8 mouse cellular contexts compared by ENCODE assay signal in genomic region chr17:24170125-24170524, GRCm38 (mm10). TPM values are rescaled to one million over a fixed set of nuclear protein-coding genes. Genes with fewer than 3 reads are reported as not detected.
DNase-seq lines count a peak whose midpoint lies in the region; ATAC-seq and TF ChIP-seq lines count a peak whose summit lies in the region.

No protein-coding gene starts in this region.

- peak overlapping the region; percentile 94; the same call in 1 of the 2 replicates for H3K9ac ChIP-seq in lung, postnatal 0 days (replicated peaks; ENCODE audit: low read depth)
- peak overlapping the region; percentile 90 for H3K9ac ChIP-seq in forebrain, embryonic 11.5 days (ENCODE audit: low read length)
- peak overlapping the region; percentile 90 for H3K9ac ChIP-seq in limb, embryonic 13.5 days

- TF ChIP-seq CTCF in lung, postnatal 0 days (IDR thresholded peaks at IDR 0.05) = no peak
- TF ChIP-seq CTCF in small intestine, adult 2 months (IDR thresholded peaks at IDR 0.05; ENCODE audit: extremely low read depth, insufficient read length, insufficient replicate concordance, low read depth, low read length) = no peak

- no peak for TF ChIP-seq EP300 in lung, postnatal 0 days (IDR thresholded peaks at IDR 0.05)

- no peaks in the 10 kb centered on the region for H3K27me3 ChIP-seq in lung, postnatal 0 days (replicated peaks; ENCODE audit: insufficient read depth, low read length)
- H3K27me3 ChIP-seq in forebrain, embryonic 11.5 days (ENCODE audit: control insufficient read depth, insufficient read depth, low read length) = no peaks in the 10 kb centered on the region
- no peaks in the 10 kb centered on the region for H3K27me3 ChIP-seq in limb, embryonic 13.5 days
- H3K27me3 ChIP-seq in small intestine, adult 2 months (ENCODE audit: control insufficient read depth, insufficient read depth, low read length) = no peaks in the 10 kb centered on the region

- peak overlapping the region; percentile 89 for H3K4me2 ChIP-seq in lung, postnatal 0 days (replicated peaks; ENCODE audit: low read depth, low read length)
- peak overlapping the region; percentile 87 for H3K4me2 ChIP-seq in forebrain, embryonic 11.5 days (ENCODE audit: low read depth, low read length, severe bottlenecking)
- H3K4me2 ChIP-seq in limb, embryonic 13.5 days (replicated peaks) = peak overlapping the region; percentile 94

- intact Hi-C loops in gastrocnemius, postnatal 36 days (cut with DNase I) = loop anchor here (5.0 kb wide), 4 partner anchors 72 to 217 kb away; partner anchors contain the start of genes Abca17 and Abca3

- ATAC-seq in lung, postnatal 0 days = no peak
- no peak for ATAC-seq in forebrain, embryonic 11.5 days (replicated peaks; ENCODE audit: low FRiP score)
- ATAC-seq in limb, embryonic 13.5 days (ENCODE audit: low FRiP score, low read depth) = no peak

- H3K36me3 ChIP-seq in lung, postnatal 0 days (ENCODE audit: insufficient read depth, low read length) = no peaks in the 10 kb centered on the region
- H3K36me3 ChIP-seq in forebrain, embryonic 11.5 days (ENCODE audit: control insufficient read depth, insufficient read depth, low read length) = no peaks in the 10 kb centered on the region; the same call in 1 of the 2 replicates
- peaks cover 23% of the 10 kb centered on the region for H3K36me3 ChIP-seq in limb, embryonic 13.5 days
- H3K36me3 ChIP-seq in small intestine, adult 2 months (ENCODE audit: control insufficient read depth, insufficient read depth, low read length) = peaks cover 13% of the 10 kb centered on the region

- peak overlapping the region; percentile 68; the same call in 1 of the 2 replicates for H3K4me3 ChIP-seq in lung, postnatal 0 days (ENCODE audit: low read depth, low read length)
- peak overlapping the region; percentile 93 for H3K4me3 ChIP-seq in forebrain, embryonic 11.5 days (ENCODE audit: low read depth, low read length)
- H3K4me3 ChIP-seq in limb, embryonic 13.5 days = peak overlapping the region; percentile 93
- H3K4me3 ChIP-seq in small intestine, adult 2 months (ENCODE audit: low read depth, low read length) = peak overlapping the region; percentile 86; the same call in 1 of the 2 replicates

- H3K27ac ChIP-seq in lung, postnatal 0 days (ENCODE audit: low read length) = peak overlapping the region; percentile 97
- no peak overlapping the region; the same call in 1 of the 2 replicates for H3K27ac ChIP-seq in forebrain, embryonic 11.5 days (ENCODE audit: low read depth, low read length)
- H3K27ac ChIP-seq in limb, embryonic 13.5 days = peak overlapping the region; percentile 91; the same call in 1 of the 2 replicates
- no peak overlapping the region for H3K27ac ChIP-seq in small intestine, adult 2 months (ENCODE audit: insufficient read depth, low read depth, low read length)

- H3K4me1 ChIP-seq in lung, postnatal 0 days (ENCODE audit: insufficient read depth, low read depth, low read length) = peaks cover 6% of the 10 kb centered on the region; the same call in 1 of the 2 replicates
- H3K4me1 ChIP-seq in forebrain, embryonic 11.5 days (replicated peaks; ENCODE audit: control insufficient read depth, insufficient read depth, low read length) = peaks cover 8% of the 10 kb centered on the region; the same call in 1 of the 2 replicates
- peaks cover 31% of the 10 kb centered on the region for H3K4me1 ChIP-seq in limb, embryonic 13.5 days
- H3K4me1 ChIP-seq in small intestine, adult 2 months (ENCODE audit: control insufficient read depth, insufficient read depth, insufficient read length, low read length) = peaks cover 11% of the 10 kb centered on the region

- H3K9me3 ChIP-seq in lung, postnatal 0 days (ENCODE audit: low read length) = no peaks in the 10 kb centered on the region
- H3K9me3 ChIP-seq in forebrain, embryonic 11.5 days (ENCODE audit: control insufficient read depth, low read length) = no peaks in the 10 kb centered on the region
- no peaks in the 10 kb centered on the region for H3K9me3 ChIP-seq in limb, embryonic 13.5 days

- 43% methylated on average over 3 of the region's 3 CpGs for WGBS in lung, postnatal 0 days
- 66% methylated on average over 3 of the region's 3 CpGs for WGBS in forebrain, embryonic 11.5 days
- WGBS in limb, embryonic 13.5 days = 70% methylated on average over 3 of the region's 3 CpGs
- 57% methylated on average over 3 of the region's 3 CpGs for WGBS in small intestine, adult 2 months

- no peak for TF ChIP-seq POLR2A in small intestine, adult 2 months (IDR thresholded peaks at IDR 0.05; ENCODE audit: low read depth, low read length)

- DNase-seq in lung, postnatal 0 days (ENCODE audit: low spot score) = no peak
- no peak for DNase-seq in lung, postnatal 36 days
- DNase-seq in forebrain, embryonic 11.5 days (ENCODE audit: low spot score) = no peak
- no peak for DNase-seq in gastrocnemius, adult 18-20 months (ENCODE audit: low spot score)
- DNase-seq in thymus, postnatal 10 days (ENCODE audit: low spot score in 2 of 2) = no peak
- no peak for DNase-seq in gastrocnemius, postnatal 36 days

RNA-seq across cellular contexts. Expression of gene Atp6v0c, which starts 0.6 kb away (rescaled TPM):
- polyA plus RNA-seq in lung, postnatal 0 days (2015; fragmentation: Nextera tagmentation; extraction: Ambion mirVana) = 566 and 620 TPM in 2 replicates
- 394 and 453 TPM in 2 replicates for polyA plus RNA-seq in forebrain, embryonic 11.5 days (2014; fragmentation: Nextera tagmentation; extraction: Ambion mirVana)
- 446 and 468 TPM in 2 replicates for polyA plus RNA-seq in limb, embryonic 13.5 days (2015; fragmentation: Nextera tagmentation; extraction: Ambion mirVana)
- polyA plus RNA-seq in small intestine, adult 2 months (2012; rRNA removed) = 549 and 948 TPM in 2 replicates
- 100 to 1,000 TPM; 151 to 164 TPM for total RNA-seq in gastrocnemius, adult 18-20 months (2021)
- total RNA-seq in gastrocnemius, postnatal 36 days (2021) = 100 to 1,000 TPM; 142 to 153 TPM

RNA-seq across cellular contexts. Expression of gene Amdhd2, which starts 6.6 kb away (rescaled TPM):
- 44.1 and 44.2 TPM in 2 replicates for polyA plus RNA-seq in lung, postnatal 0 days (2015; fragmentation: Nextera tagmentation; extraction: Ambion mirVana)
- 29.5 and 34.7 TPM in 2 replicates for polyA plus RNA-seq in forebrain, embryonic 11.5 days (2014; fragmentation: Nextera tagmentation; extraction: Ambion mirVana)
- polyA plus RNA-seq in limb, embryonic 13.5 days (2015; fragmentation: Nextera tagmentation; extraction: Ambion mirVana) = 36.9 and 38.1 TPM in 2 replicates
- 61.6 and 187 TPM in 2 replicates for polyA plus RNA-seq in small intestine, adult 2 months (2012; rRNA removed)
- total RNA-seq in gastrocnemius, adult 18-20 months (2021) = 1 to 10 TPM; 9.1 to 9.2 TPM
- total RNA-seq in gastrocnemius, postnatal 36 days (2021) = 10 to 100 TPM in 1 of 2 experiments, 1 to 10 TPM in 1; 8.4 to 10.4 TPM

RNA-seq across cellular contexts. Expression of gene Pdpk1, which starts 19.4 kb away (rescaled TPM):
- polyA plus RNA-seq in lung, postnatal 0 days (2015; fragmentation: Nextera tagmentation; extraction: Ambion mirVana) = 26.4 and 32.3 TPM in 2 replicates
- polyA plus RNA-seq in forebrain, embryonic 11.5 days (2014; fragmentation: Nextera tagmentation; extraction: Ambion mirVana) = 46.6 and 47.5 TPM in 2 replicates
- 37.9 and 38.2 TPM in 2 replicates for polyA plus RNA-seq in limb, embryonic 13.5 days (2015; fragmentation: Nextera tagmentation; extraction: Ambion mirVana)
- 10.8 and 12.7 TPM in 2 replicates for polyA plus RNA-seq in small intestine, adult 2 months (2012; rRNA removed)
- 10 to 100 TPM; 31.2 to 40.1 TPM for total RNA-seq in gastrocnemius, adult 18-20 months (2021)
- 10 to 100 TPM; 35.5 to 39.9 TPM for total RNA-seq in gastrocnemius, postnatal 36 days (2021)

RNA-seq across cellular contexts. Expression of gene Tbc1d24, which starts 35.2 kb away (rescaled TPM):
- 1.8 and 1.9 TPM in 2 replicates for polyA plus RNA-seq in lung, postnatal 0 days (2015; fragmentation: Nextera tagmentation; extraction: Ambion mirVana)
- 8.3 and 8.4 TPM in 2 replicates for polyA plus RNA-seq in forebrain, embryonic 11.5 days (2014; fragmentation: Nextera tagmentation; extraction: Ambion mirVana)
- 9.1 and 10.2 TPM in 2 replicates for polyA plus RNA-seq in limb, embryonic 13.5 days (2015; fragmentation: Nextera tagmentation; extraction: Ambion mirVana)
- 11.4 and 62.9 TPM in 2 replicates for polyA plus RNA-seq in small intestine, adult 2 months (2012; rRNA removed)
- 1 to 10 TPM; 4.2 to 5.5 TPM for total RNA-seq in gastrocnemius, adult 18-20 months (2021)
- 1 to 10 TPM; 2.9 to 4.4 TPM for total RNA-seq in gastrocnemius, postnatal 36 days (2021)

RNA-seq across cellular contexts. Expression of gene Ntn3, which starts 39.2 kb away (rescaled TPM):
- polyA plus RNA-seq in lung, postnatal 0 days (2015; fragmentation: Nextera tagmentation; extraction: Ambion mirVana) = 2.3 and 2.5 TPM in 2 replicates
- polyA plus RNA-seq in forebrain, embryonic 11.5 days (2014; fragmentation: Nextera tagmentation; extraction: Ambion mirVana) = 3.8 and 4.9 TPM in 2 replicates
- 14.5 and 14.9 TPM in 2 replicates for polyA plus RNA-seq in limb, embryonic 13.5 days (2015; fragmentation: Nextera tagmentation; extraction: Ambion mirVana)
- polyA plus RNA-seq in small intestine, adult 2 months (2012; rRNA removed) = 1.3 and 1.6 TPM in 2 replicates
- total RNA-seq in gastrocnemius, adult 18-20 months (2021) = under 1 TPM; 0.21 to 0.31 TPM
- under 1 TPM; 0.33 to 0.35 TPM for total RNA-seq in gastrocnemius, postnatal 36 days (2021)

Comparison
In these comparisons a context has a peak if more than half of its experiments do, and no peak if none do; other contexts are left out.
1. H3K27ac ChIP-seq: peak in lung, postnatal 0 days (single experiment) and limb, embryonic 13.5 days (single experiment); none in forebrain, embryonic 11.5 days (single experiment) and small intestine, adult 2 months (single experiment).
2. Peak in every context shown above with its lines, with median percentiles within 50 percentile points of each other: H3K4me2 ChIP-seq, H3K4me3 ChIP-seq and H3K9ac ChIP-seq.